Mouse (Mus musculus): Measurements from ENCODE around the gene Gm17324. TPM values are rescaled to one million over a fixed set of nuclear protein-coding genes. Genes with fewer than 3 reads are reported as not detected.
A peak's percentile ranks its signal among the peaks of the same experiment; 100 is the strongest.

Gm17324 gene
- total RNA-seq, 2 experiments from 2014 or later: not detected

DNA sequence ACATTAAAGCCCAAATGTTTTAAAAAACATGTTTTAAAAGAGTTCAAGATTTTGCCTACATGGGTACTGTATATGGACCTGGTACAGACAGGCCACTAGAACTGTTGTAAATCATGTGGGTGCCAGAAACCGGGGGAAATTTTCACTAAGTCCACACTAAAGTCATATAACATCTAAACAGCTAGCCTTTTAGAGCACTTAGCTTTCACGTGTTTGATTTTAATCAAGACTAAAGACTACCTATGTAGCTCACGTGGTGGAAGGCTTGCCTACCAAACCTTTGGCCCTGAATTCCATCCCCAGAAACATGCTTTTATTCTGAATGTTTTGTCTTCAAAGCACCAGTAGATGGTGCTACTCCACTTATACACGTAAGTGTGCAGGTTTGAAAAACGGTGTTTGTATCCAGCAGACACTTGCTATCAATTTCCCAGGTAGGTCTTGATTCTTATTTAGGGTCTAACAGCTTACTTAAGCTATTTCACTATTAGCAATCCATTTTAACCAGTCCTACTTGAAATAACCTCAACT is 28.5 kb upstream of the Gm17324 start:
- H3K27ac ChIP-seq: no peak overlapping the region
- H3K4me3 ChIP-seq: no peak overlapping the region
- intact Hi-C loops (cut with DNase I): loop anchor here (2.0 kb wide), 2 partner anchors 50 to 76 kb away; no protein-coding TSS in a partner anchor
- DNase-seq: no peak
- TF ChIP-seq CTCF (IDR thresholded peaks at IDR 0.05): peak; percentile 70

DNA sequence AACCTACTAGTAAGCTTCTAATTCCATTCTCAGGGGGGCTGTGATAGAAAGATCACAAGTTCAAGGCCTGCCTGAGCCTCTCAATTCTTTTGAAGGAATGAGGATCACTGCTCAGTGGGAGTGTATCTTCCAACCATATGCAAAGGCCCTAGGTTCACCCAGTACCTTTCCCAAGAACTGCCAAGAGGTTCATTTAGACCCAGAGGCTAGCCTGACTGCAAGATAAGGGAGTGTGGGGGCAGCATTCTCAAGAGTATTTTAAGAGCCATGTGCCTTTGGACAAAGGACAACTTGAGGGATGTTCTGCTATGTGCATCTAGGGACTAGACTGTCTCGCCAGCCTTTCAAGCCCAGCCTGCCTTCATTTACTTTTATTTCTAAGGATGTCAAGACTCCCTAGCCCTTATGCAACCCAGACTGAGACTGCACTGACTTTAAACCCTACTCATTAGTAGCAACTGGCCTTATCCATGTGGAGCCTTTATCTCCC is 28.0 kb upstream of the Gm17324 start:
- DNase-seq: no peak
- Histone ChIP-seq H3K4me3 (no peak overlapping the region), H3K27ac (no peak overlapping the region)
- intact Hi-C loops (cut with DNase I): loop anchor here (2.0 kb wide), 2 partner anchors 50 to 76 kb away; no protein-coding TSS in a partner anchor
- TF ChIP-seq CTCF (IDR thresholded peaks at IDR 0.05): no peak

DNA sequence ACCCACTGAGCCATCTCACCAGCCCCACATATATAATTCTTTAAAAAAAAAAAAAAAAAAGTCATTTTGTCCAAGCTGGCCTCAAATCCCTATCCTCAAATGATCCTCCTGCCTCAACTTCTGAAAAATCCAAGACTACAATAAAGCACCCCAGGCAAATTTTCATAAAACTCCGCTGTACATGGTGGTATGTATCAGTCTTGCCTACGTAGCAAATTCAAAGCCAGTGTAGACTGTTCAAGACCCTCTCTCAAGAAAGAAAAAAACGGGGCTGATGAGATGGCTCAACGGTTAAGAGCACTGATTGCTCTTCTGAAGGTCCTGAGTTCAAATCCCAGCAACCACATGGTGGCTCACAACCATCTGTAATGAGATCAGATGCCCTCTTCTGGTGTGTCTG is 27.3 kb upstream of the Gm17324 start:
- Histone ChIP-seq H3K27ac (no peak overlapping the region), H3K4me3 (no peak overlapping the region)
- no peak for TF ChIP-seq CTCF (IDR thresholded peaks at IDR 0.05)
- no peak for DNase-seq
- intact Hi-C loops (cut with DNase I): loop anchor here (2.0 kb wide), 2 partner anchors 51 to 77 kb away; no protein-coding TSS in a partner anchor

DNA sequence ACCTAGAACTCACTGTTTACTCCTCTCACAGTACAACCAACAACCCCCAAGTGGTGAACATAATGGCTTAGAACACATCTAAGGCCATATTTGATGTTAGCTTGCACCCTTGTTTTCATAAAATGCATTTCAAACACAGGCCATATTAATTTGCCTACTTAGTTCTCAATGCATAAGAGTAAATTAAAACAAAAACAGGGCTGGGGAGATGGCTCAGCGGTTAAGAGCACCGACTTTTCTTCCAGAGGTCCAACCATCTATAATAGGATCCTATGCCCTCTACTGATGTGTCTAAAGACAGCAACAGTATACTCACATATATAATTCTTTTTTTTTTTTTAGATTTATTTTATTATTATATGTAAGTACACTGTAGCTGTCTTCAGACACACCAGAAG is 26.8 kb upstream of the Gm17324 start:
- intact Hi-C loops (cut with DNase I): no loop called here
- H3K27ac ChIP-seq: no peak overlapping the region
- no peak for DNase-seq
- no peak overlapping the region for H3K4me3 ChIP-seq
- TF ChIP-seq CTCF (IDR thresholded peaks at IDR 0.05): no peak

DNA sequence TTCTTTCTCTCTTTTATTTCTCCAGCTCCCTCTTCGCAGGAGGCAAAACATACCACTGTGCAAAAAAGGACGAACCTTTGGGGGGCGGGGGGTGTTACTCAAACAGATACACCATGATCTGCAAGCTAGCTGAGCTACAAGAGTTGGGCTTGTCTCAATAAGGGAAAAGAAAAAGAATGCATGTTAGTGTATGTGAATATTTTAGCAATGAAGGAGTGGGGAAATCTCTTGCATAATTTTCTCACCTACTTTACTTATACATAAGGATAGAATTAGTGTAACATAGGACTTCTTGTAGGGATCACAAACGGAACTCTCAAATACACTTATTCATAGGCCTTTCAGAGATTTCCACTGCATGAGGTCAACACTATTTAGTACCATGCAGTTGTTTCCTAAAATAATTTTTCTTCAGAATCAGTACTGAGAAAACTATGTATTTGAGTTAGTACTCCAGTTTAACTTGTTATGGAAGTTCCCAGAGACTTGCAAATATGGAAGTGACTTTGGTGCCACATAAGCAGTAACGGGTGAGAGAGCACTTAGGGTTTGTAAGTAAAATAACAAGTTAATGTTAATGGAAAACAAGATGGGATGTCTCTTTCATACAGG is 26.3 kb upstream of the Gm17324 start:
- DNase-seq: no peak
- H3K27ac ChIP-seq: no peak overlapping the region
- no peak overlapping the region for H3K4me3 ChIP-seq
- intact Hi-C loops (cut with DNase I): no loop called here
- TF ChIP-seq CTCF (IDR thresholded peaks at IDR 0.05): no peak

DNA sequence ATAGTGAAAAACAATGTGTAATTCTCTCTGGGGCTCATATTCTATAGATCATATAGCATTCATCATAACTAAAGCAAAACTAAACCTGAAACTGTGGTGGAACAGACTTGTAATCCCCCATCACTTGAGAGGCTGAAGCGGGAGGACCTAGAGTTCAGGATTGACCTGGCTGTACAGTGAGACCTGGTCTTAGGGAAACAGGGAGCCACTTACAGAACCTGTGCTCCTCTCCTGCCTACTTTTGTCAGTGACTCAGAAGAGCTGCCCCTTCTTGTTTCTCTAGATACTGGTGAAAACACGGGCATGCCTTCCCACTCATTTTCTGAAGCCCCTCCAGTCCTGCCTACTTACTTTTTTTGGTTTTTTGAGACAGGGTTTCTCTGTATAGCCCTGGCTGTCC is 25.7 kb upstream of the Gm17324 start:
- no peak for DNase-seq
- no peak overlapping the region for H3K4me3 ChIP-seq
- intact Hi-C loops (cut with DNase I): no loop called here
- TF ChIP-seq CTCF (IDR thresholded peaks at IDR 0.05): no peak
- H3K27ac ChIP-seq: no peak overlapping the region

DNA sequence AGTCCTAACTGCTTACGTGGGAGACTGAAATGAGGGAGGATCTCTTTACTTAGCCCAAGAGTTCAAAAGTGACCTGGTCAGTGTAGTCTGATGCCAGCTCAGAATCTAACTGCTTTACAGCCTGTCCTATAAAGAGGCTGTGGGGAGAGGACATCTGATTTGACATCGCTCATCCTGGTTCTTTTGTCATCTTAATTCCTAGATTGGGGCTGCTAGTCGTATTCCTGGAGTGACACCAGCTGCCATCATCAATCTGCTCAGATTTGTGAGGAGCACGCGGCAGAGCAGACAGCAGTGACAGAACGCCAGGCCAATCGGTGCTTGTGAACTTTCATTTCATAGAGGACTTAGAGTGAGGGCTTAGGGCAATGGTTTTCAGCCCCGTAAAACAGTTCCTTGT is 25.0 kb upstream of the Gm17324 start:
- H3K27ac ChIP-seq: no peak overlapping the region
- DNase-seq: no peak
- H3K4me3 ChIP-seq: no peak overlapping the region
- intact Hi-C loops (cut with DNase I): no loop called here
- no peak for TF ChIP-seq CTCF (IDR thresholded peaks at IDR 0.05)

DNA sequence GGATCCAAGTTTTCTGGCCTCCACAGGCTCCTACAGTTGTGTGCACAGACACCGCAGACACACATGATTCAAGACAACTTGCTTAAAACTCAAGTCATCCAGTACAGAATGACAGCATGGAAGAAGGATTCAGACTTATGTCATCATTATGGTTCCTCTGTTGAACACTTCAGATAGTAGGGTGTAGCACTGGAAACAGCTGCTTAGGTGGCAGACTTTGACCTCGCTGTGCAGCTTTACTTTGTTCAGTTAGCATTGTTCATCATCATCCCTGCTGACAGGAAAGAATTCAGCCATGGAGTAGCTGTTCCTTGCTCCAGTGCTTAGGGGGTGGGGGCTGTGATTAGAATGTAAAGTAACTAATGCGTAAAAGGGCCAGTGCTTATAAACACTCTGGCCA is 17.1 kb upstream of the Gm17324 start:
- TF ChIP-seq CTCF (IDR thresholded peaks at IDR 0.05): no peak
- DNase-seq: no peak
- intact Hi-C loops (cut with DNase I): no loop called here
- Histone ChIP-seq H3K27ac (no peak overlapping the region), H3K4me3 (no peak overlapping the region)

DNA sequence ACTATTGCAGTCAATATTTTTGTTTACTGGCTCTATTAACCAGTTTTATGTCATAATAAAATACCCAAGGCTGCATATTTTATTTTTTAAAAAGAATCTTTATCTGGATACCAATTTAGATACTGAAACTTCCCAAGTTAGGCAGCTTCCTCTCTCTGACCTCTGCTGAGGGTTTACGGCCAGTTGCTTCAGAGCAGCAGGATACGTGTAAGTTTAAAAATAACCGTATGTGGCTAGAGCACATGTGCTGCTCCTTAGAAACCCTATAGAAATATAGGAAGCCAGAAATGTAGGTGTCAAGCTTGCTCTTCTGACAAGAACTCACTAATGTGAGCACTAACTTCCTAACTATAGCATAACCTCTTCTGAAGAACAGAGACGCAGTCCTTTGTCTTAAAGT is 14.8 kb upstream of the Gm17324 start:
- DNase-seq: no peak
- Histone ChIP-seq H3K27ac (no peak overlapping the region), H3K4me3 (no peak overlapping the region)
- no peak for TF ChIP-seq CTCF (IDR thresholded peaks at IDR 0.05)
- intact Hi-C loops (cut with DNase I): no loop called here

DNA sequence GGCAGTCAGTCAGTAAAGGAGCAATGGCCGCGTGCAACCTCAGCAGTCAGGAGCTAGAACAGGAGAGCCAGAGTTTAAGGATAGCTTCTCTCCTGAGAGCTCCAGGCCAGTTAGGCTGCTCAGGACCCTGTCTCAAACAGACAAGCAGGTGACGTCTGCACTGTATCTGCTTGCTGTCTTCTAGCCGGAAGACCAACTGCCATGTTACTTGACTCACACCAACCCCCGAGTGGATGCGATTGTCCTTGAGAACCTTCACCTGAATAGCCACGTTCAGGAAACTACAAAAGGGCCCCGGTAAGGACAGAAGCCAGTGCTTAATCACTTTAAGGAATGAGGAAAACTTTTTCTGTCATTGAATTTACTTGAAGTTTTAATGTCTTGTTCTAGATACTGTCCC is 8.4 kb upstream of the Gm17324 start:
- no peak for TF ChIP-seq CTCF (IDR thresholded peaks at IDR 0.05)
- intact Hi-C loops (cut with DNase I): no loop called here
- no peak overlapping the region for H3K4me3 ChIP-seq

DNA sequence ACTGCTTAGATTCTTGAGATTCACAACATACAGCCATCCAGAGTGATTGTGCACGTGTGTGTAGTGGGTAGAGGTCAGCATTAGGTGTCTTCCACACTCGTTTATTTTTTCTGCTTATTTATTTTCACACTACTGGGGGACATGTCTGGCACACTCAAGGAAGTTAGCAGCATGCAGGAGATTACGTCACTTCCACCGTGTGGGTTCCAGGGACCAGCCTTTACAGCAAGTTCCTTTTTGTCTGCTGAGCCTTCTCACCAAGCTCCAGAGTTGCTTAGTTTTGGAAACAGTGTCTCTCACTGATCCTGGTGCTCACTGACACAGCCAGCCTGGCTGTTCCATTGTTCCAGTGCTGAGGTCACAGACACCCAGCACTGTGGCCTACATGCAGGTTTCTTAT is 2.8 kb upstream of the Gm17324 start:
- no peak for TF ChIP-seq CTCF (IDR thresholded peaks at IDR 0.05)
- H3K4me3 ChIP-seq: no peak overlapping the region
- peak; percentile 23 for DNase-seq
- H3K27ac ChIP-seq: no peak overlapping the region
- intact Hi-C loops (cut with DNase I): no loop called here

More for the DNA sequence above, 8.4 kb upstream of the Gm17324 start:
- DNase-seq: no peak
- no peak overlapping the region for H3K27ac ChIP-seq

DNA sequence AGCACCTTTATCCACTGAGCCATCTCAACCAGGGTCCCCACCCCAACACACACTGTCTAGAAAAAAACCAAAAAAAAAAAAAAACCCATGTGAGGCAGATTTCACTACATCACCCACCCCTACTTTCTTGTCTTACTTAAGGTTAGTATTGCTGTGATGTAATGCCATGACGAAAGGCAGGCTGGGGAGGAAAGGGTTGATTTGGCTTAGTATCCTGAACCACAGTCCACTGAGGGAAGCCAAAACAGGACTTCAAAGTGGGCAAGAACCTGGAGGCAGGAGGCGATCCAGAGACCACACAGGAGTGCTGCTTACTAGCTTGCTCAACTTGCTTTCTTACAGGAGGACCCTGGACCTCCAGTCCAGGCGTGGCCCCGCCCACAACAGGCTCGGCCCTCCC is 1.8 kb upstream of the Gm17324 start:
- intact Hi-C loops (cut with DNase I): no loop called here
- no peak for TF ChIP-seq CTCF (IDR thresholded peaks at IDR 0.05)
- H3K4me3 ChIP-seq: no peak overlapping the region
- no peak for DNase-seq
- H3K27ac ChIP-seq: no peak overlapping the region

DNA sequence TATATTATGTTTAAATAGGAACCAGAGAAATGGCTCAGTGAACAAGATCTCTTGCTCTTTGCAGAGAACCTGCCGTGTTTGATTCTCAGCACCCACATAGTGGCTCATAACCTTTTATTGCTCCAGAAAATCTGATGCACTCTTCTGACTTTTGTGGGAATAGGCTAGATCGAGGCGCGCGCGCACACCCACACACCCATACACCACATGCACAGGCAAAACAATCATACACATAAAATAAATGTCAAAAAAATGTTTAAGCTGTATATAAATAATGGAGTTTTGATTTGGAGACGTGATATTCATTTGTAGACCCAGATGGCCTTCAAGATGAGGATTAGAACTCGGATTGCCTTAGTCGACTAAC is 997 bp downstream of the Gm17324 start:
- no peak for TF ChIP-seq CTCF (IDR thresholded peaks at IDR 0.05)
- intact Hi-C loops (cut with DNase I): loop anchor here (10.0 kb wide), 1 partner anchor 533 kb away; the partner anchor contains the start of gene Elovl5
- no peak for DNase-seq
- H3K4me3 ChIP-seq: peak overlapping the region; percentile 96
- H3K27ac ChIP-seq: peak overlapping the region; percentile 98

Measured in gastrocnemius, adult 2 months (tissue).